Comparison of ENCODE assay signal across 15 mouse cellular contexts in the genomic region with DNA sequence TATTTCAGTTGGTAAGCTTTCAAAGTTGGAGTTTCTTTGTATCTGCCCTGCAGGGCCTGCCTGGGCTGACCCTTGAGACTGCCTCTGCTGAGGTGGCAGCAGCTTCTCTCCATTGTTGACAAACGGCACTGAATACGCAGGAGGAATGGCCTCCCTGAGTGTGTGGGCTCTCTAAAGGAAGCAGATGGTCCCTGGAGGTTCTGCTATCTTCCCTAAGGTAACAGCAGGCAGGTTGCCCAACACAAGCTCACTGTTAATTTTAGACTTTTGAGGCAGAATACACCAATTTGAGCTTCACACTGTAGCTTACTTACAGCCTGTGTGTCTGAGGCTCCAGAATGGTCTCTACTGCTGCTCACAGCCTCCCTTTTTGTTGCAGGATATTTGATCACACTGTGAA.
"Had no signal": no experiment of that assay in that cellular context is flagged by ENCODE, and none has a peak within 500 bp of the region (broad histone marks: within the 10 kb centered on the region; RNA-seq: fewer than 3 reads in every experiment).

No protein-coding gene starts in this region.

- H3K27me3 ChIP-seq: midbrain, embryonic 15.5 days; neural tube, embryonic 12.5 days had no signal

- H3K27ac ChIP-seq: layer of hippocampus, adult 2 months; limb, embryonic 10.5 days; liver, embryonic 15.5 days; midbrain, embryonic 10.5 days; midbrain, embryonic 15.5 days; neural tube, embryonic 12.5 days; stomach, embryonic 15.5 days had no signal

- ATAC-seq: intestine, embryonic 16.5 days; lung, postnatal 0 days; midbrain, embryonic 15.5 days had no signal

- H3K4me2 ChIP-seq: liver, embryonic 11.5 days; liver, embryonic 15.5 days; midbrain, embryonic 15.5 days; neural tube, embryonic 12.5 days; stomach, embryonic 15.5 days had no signal

- H3K4me1 ChIP-seq: liver, embryonic 15.5 days; midbrain, embryonic 10.5 days; midbrain, embryonic 15.5 days; neural tube, embryonic 12.5 days; stomach, embryonic 15.5 days had no signal

- DNase-seq: kidney, adult 2 months; kidney, postnatal 25 days; lung, adult 2 months; lung, postnatal 36 days; thymus, postnatal 36 days had no signal

- H3K9me3 ChIP-seq: limb, embryonic 10.5 days; liver, embryonic 15.5 days; midbrain, embryonic 10.5 days; midbrain, embryonic 15.5 days; neural tube, embryonic 12.5 days; stomach, embryonic 15.5 days had no signal

- H3K4me3 ChIP-seq: layer of hippocampus, adult 2 months; limb, embryonic 10.5 days; liver, embryonic 15.5 days; midbrain, embryonic 10.5 days; midbrain, embryonic 15.5 days; neural tube, embryonic 12.5 days; stomach, embryonic 15.5 days had no signal

- H3K9ac ChIP-seq: liver, embryonic 15.5 days; midbrain, embryonic 15.5 days; neural tube, embryonic 12.5 days; stomach, embryonic 15.5 days had no signal

- H3K36me3 ChIP-seq: limb, embryonic 10.5 days; liver, embryonic 15.5 days; midbrain, embryonic 10.5 days; midbrain, embryonic 15.5 days; neural tube, embryonic 12.5 days; stomach, embryonic 15.5 days had no signal
